Mouse (Mus musculus) CH12.LX (cell line): ENCODE data around the gene Plxnb3. TPM values are rescaled to one million over a fixed set of nuclear protein-coding genes. Genes with fewer than 3 reads are reported as not detected.

Source experiments
- DNase-seq: peaks from one replicate; pipeline ENCODE4 v3.0.0-alpha.2; 2013; ENCODE audit errors: extremely low read depth
- H3K27ac ChIP-seq: 2 replicates; pipeline ENCODE4 v1.5.1; 2012; ENCODE audit warnings: low read depth, mild to moderate bottlenecking, control low read depth, moderate library complexity; ENCODE audit not compliant: insufficient read depth
- H3K27me3 ChIP-seq: replicated peaks from 2 replicates; pipeline ENCODE3; 2012; ENCODE audit warnings: inconsistent platforms
- H3K36me3 ChIP-seq, 2 experiments: replicated peaks in 1 of 2; 2 replicates each; pipeline versions ENCODE3 to v1.6.1; 2012; ENCODE audit warnings: inconsistent platforms in 1 of 2, low read length in 1 of 2, mild to moderate bottlenecking in 1 of 2, mixed read lengths in 1 of 2, moderate library complexity in 1 of 2; ENCODE audit not compliant: control insufficient read depth in 1 of 2, insufficient read depth in 1 of 2
- H3K4me1 ChIP-seq, 2 experiments: 2 replicates each; pipeline ENCODE4 v1.6.1; 2012; ENCODE audit warnings: inconsistent platforms in 1 of 2, moderate library complexity in 1 of 2; ENCODE audit not compliant: insufficient read depth in 2 of 2, control insufficient read depth in 1 of 2
- H3K4me2 ChIP-seq: 2 replicates; pipeline ENCODE4 v1.6.1; 2012; ENCODE audit warnings: low read depth, mild to moderate bottlenecking, control low read depth; ENCODE audit not compliant: poor library complexity, insufficient read depth, severe bottlenecking
- H3K4me3 ChIP-seq, 3 experiments: fragments of 150-350 bp in 1 of 3; sonication (generic) in 1 of 3; replicated peaks in 1 of 3; 2 replicates each; pipeline versions ENCODE3 to v1.5.1; 2011 to 2012; ENCODE audit warnings: low read depth in 2 of 3, low read length in 2 of 3, mild to moderate bottlenecking in 2 of 3, moderate library complexity in 2 of 3, control low read depth in 1 of 3, improper control_type of control experiment in 1 of 3, inconsistent platforms in 1 of 3, mixed read lengths in 1 of 3; ENCODE audit not compliant: poor library complexity in 1 of 3
- H3K79me2 ChIP-seq: replicated peaks from 2 replicates; pipeline ENCODE4 v1.6.1; 2012; ENCODE audit warnings: mild to moderate bottlenecking, moderate library complexity; ENCODE audit not compliant: control insufficient read depth, poor library complexity, insufficient read depth, severe bottlenecking; ENCODE audit errors: extremely low read depth
- H3K9ac ChIP-seq: 2 replicates; pipeline ENCODE4 v1.6.1; 2012; ENCODE audit warnings: low read depth, mild to moderate bottlenecking, control low read depth, moderate library complexity; ENCODE audit not compliant: insufficient read depth
- H3K9me3 ChIP-seq: replicated peaks from 2 replicates; pipeline ENCODE3; 2012; ENCODE audit warnings: low read length, inconsistent platforms, mixed read lengths
- BHLHE40 ChIP-seq: IDR thresholded peaks from 2 replicates; pipeline ENCODE4 v1.6.1; 2011; ENCODE audit warnings: mild to moderate bottlenecking, low read depth, low read length, improper control_type of control experiment
- CHD2 ChIP-seq: IDR thresholded peaks from 2 replicates; pipeline ENCODE4 v1.6.1; 2011; ENCODE audit warnings: low read length, improper control_type of control experiment
- CTCF ChIP-seq, 2 experiments: IDR thresholded peaks in 1 of 2; conservative IDR thresholded peaks in 1 of 2; 2 replicates each; pipeline ENCODE4 v1.5.1; 2011 to 2012; ENCODE audit warnings: low read depth in 2 of 2, low read length in 2 of 2, improper control_type of control experiment in 1 of 2, inconsistent platforms in 1 of 2, mild to moderate bottlenecking in 1 of 2, moderate library complexity in 1 of 2
- E2F4 ChIP-seq: IDR thresholded peaks from 2 replicates; pipeline ENCODE4 v1.6.1; 2011; ENCODE audit warnings: low read depth, low read length, improper control_type of control experiment; ENCODE audit not compliant: insufficient replicate concordance
- EP300 ChIP-seq: IDR thresholded peaks from 2 replicates; pipeline ENCODE4 v1.6.1; 2011; ENCODE audit warnings: low read length, improper control_type of control experiment
- GABPA ChIP-seq: IDR thresholded peaks from 2 replicates; pipeline ENCODE4 v1.6.1; 2012; ENCODE audit warnings: low read depth, low read length, improper control_type of control experiment, inconsistent platforms; ENCODE audit not compliant: insufficient replicate concordance
- IRF4 ChIP-seq: IDR thresholded peaks from 2 replicates; pipeline ENCODE4 v1.6.1; 2014; ENCODE audit warnings: low read depth, mild to moderate bottlenecking, inconsistent platforms, low read length, improper control_type of control experiment
- JUN ChIP-seq: IDR thresholded peaks from 2 replicates; pipeline ENCODE4 v1.6.1; 2011; ENCODE audit warnings: low read depth, mild to moderate bottlenecking, low read length, improper control_type of control experiment, moderate library complexity; ENCODE audit not compliant: insufficient read depth
- JUND ChIP-seq: conservative IDR thresholded peaks from 2 replicates; pipeline ENCODE4 v1.6.1; 2011; ENCODE audit warnings: low read depth, low read length, improper control_type of control experiment
- KAT2A ChIP-seq: IDR thresholded peaks from 2 replicates; pipeline ENCODE4 v1.6.1; 2012; ENCODE audit warnings: low read length, improper control_type of control experiment, inconsistent platforms; ENCODE audit not compliant: insufficient replicate concordance
- MAX ChIP-seq: IDR thresholded peaks from 2 replicates; pipeline ENCODE4 v1.6.1; 2011; ENCODE audit warnings: low read length, improper control_type of control experiment
- MAZ ChIP-seq: IDR thresholded peaks from 2 replicates; pipeline ENCODE4 v1.6.1; 2012; ENCODE audit warnings: low read depth, mild to moderate bottlenecking, inconsistent platforms, low read length, improper control_type of control experiment, moderate library complexity
- MXI1 ChIP-seq: IDR thresholded peaks from 2 replicates; pipeline ENCODE4 v1.6.1; 2011; ENCODE audit warnings: mild to moderate bottlenecking, low read depth, low read length, improper control_type of control experiment
- NELFE ChIP-seq: IDR thresholded peaks from 2 replicates; pipeline ENCODE4 v1.6.1; 2011; ENCODE audit warnings: low read depth, low read length, improper control_type of control experiment
- NRF1 ChIP-seq: IDR thresholded peaks from 2 replicates; pipeline ENCODE4 v1.6.1; 2014; ENCODE audit warnings: low read depth, mild to moderate bottlenecking, inconsistent platforms, low read length, improper control_type of control experiment, moderate library complexity
- POLR2A ChIP-seq: IDR thresholded peaks from 2 replicates; pipeline ENCODE4 v1.6.1; 2011; ENCODE audit warnings: low read depth, mild to moderate bottlenecking, improper control_type of control experiment, low read length
- POLR2AphosphoS2 ChIP-seq: IDR thresholded peaks from 2 replicates; pipeline ENCODE4 v1.6.1; 2011; ENCODE audit warnings: low read depth, low read length, improper control_type of control experiment
- RCOR1 ChIP-seq: conservative IDR thresholded peaks from 2 replicates; pipeline ENCODE4 v1.6.1; 2012; ENCODE audit warnings: low read depth, mild to moderate bottlenecking, inconsistent platforms, low read length, improper control_type of control experiment
- SIN3A ChIP-seq: IDR thresholded peaks from 2 replicates; pipeline ENCODE4 v1.6.1; 2012; ENCODE audit warnings: low read length, improper control_type of control experiment, inconsistent platforms
- TCF12 ChIP-seq: IDR thresholded peaks from 2 replicates; pipeline ENCODE4 v1.6.1; 2014; ENCODE audit warnings: low read depth, mild to moderate bottlenecking, inconsistent platforms, low read length, improper control_type of control experiment
- USF1 ChIP-seq: IDR thresholded peaks from 2 replicates; pipeline ENCODE4 v1.6.1; 2014; ENCODE audit warnings: low read depth, mild to moderate bottlenecking, inconsistent platforms, low read length, improper control_type of control experiment
- ZC3H11A ChIP-seq: IDR thresholded peaks from 2 replicates; pipeline ENCODE4 v1.6.1; 2012; ENCODE audit warnings: low read depth, mild to moderate bottlenecking, inconsistent platforms, low read length, improper control_type of control experiment
- ZMIZ1 ChIP-seq: IDR thresholded peaks from 2 replicates; pipeline ENCODE4 v1.6.1; 2012; ENCODE audit warnings: low read depth, mild to moderate bottlenecking, inconsistent platforms, low read length, improper control_type of control experiment
- dilution Hi-C: fragments of 300-500 bp; cut with MboI; formaldehyde crosslinking; loops from 2 replicates; pipeline ENCODE4 v1.14.3; 2020; ENCODE audit warnings: low sequenced_read_pairs; ENCODE audit not compliant: extremely low pct_unique_long_range_greater_than_20kb, extremely low pct_ligation_motif_present
- in situ Hi-C: fragments of 300-500 bp; cut with MboI; formaldehyde crosslinking; loops from 3 replicates; pipeline ENCODE4 v1.14.3; 2019; ENCODE audit warnings: low sequenced_read_pairs, low pct_ligation_motif_present, low pct_unique_long_range_greater_than_20kb, mixed read lengths
- polyA plus RNA-seq: library from polyadenylated mRNA; unstranded; fragments of >175 nt; gene quantifications from 2 replicates; pipeline ENCODE4 v1.2.1, GENCODE M21; 2012; ENCODE audit warnings: low read depth; ENCODE audit not compliant: insufficient read length
- total RNA-seq, 2 experiments: library from RNA; depleted of rRNA; stranded (reverse); fragments of 300-350 nt in 1 of 2; fragments of >200 nt in 1 of 2; gene quantifications; 2 replicates each; pipeline ENCODE4 v1.2.3; 2012 to 2014

Gene Plxnb3
- total and polyA plus RNA-seq, 3 experiments: 0.28 to 0.76 (median 0.59) TPM

DNA sequence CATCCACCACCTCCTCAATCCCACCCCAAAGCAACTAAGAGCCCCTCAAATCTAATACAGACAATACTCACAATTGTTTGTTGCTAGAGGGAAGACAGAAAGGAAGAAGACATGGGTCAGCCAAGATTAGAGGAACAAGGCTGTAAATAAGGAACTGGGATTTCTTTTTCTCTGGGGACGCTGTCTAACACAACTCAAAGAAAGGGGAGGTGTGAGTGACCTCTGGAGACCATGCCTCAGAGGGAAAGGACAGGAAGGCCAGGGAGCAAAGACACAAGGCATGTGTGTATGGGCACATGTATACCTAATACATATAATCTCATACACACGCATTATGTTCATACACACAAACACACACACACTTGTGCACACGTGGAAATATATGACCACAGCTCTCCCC lies 25.3 kb downstream of the Plxnb3 start:
- Histone ChIP-seq H3K4me3 (no peak overlapping the region), H3K4me1 (peaks cover 10 to 41% of the 10 kb centered on the region in 2 experiments), H3K27ac (peak overlapping the region; percentile 54), H3K9ac (no peak overlapping the region), H3K79me2 (peaks cover 47% of the 10 kb centered on the region), H3K36me3 (peaks cover 51 to 62% of the 10 kb centered on the region in 2 experiments), H3K27me3 (no peaks in the 10 kb centered on the region), H3K9me3 (no peaks in the 10 kb centered on the region), H3K4me2 (peak overlapping the region; percentile 44; the same call in 1 of the 2 replicates)
- DNase-seq: no peak
- in situ Hi-C loops: loop anchor here (25.0 kb wide), 1 partner anchor 605 kb away; the partner anchor contains the start of genes Fam3a and Ikbkg
- dilution Hi-C loops: no loop called here
- TF ChIP-seq E2F4: no peak
- TF ChIP-seq MXI1: no peak
- no peak for TF ChIP-seq JUND
- no peak for TF ChIP-seq POLR2AphosphoS2
- peak; percentile 40; the same call in 1 of the 2 replicates for TF ChIP-seq IRF4
- peak; percentile 53 for TF ChIP-seq EP300
- no peak for TF ChIP-seq ZMIZ1
- no peak for TF ChIP-seq JUN
- no peak for TF ChIP-seq NRF1
- TF ChIP-seq NELFE: no peak
- TF ChIP-seq GABPA: no peak

DNA sequence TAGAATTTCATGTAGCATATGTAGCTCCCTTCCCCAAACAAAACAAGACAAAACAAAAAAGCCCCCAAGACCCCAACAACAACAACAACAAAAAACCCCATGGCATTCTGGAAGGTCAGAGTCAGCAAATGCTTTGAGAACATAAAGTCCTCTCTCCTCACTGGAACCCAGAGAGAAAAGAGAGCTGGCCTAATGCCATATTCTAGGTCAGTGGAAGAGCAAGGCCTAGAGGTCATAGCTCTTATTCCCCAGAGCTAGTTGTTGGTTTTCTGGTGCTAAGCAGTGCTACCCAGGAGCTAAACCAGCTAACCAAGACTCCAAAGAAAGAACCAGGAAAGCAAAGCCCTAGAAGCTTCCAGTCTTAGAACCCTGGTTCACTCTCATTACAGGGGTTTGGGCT lies 28.8 kb downstream of the Plxnb3 start:
- TF ChIP-seq BHLHE40 (no peak), CTCF (conservative IDR thresholded peaks at IDR 0.05 in 1 of 2, IDR thresholded peaks at IDR 0.05 in 1 of 2; ENCODE audit: low read depth in 2 of 2, low read length in 2 of 2) (no peak), MAZ (no peak), RCOR1 (no peak), TCF12 (no peak), ZC3H11A (no peak), POLR2A (no peak), SIN3A (no peak), KAT2A (no peak), USF1 (no peak), NELFE (no peak), MXI1 (no peak), IRF4 (no peak), CHD2 (no peak), MAX (no peak)
- Histone ChIP-seq H3K4me1 (peaks cover 15 to 51% of the 10 kb centered on the region in 2 experiments), H3K9ac (peak overlapping the region; percentile 96), H3K36me3 (peaks cover 31 to 49% of the 10 kb centered on the region in 2 experiments), H3K27ac (peak overlapping the region; percentile 86; the same call in 1 of the 2 replicates), H3K27me3 (no peaks in the 10 kb centered on the region), H3K79me2 (peaks cover 62% of the 10 kb centered on the region), H3K4me3 (peak overlapping the region; percentile 66 to 81 (median 74)), H3K9me3 (no peaks in the 10 kb centered on the region), H3K4me2 (peak overlapping the region; percentile 70)
- no peak for DNase-seq
- dilution Hi-C loops: no loop called here
- in situ Hi-C loops: loop anchor here (25.0 kb wide), 1 partner anchor 602 kb away; the partner anchor contains the start of genes Fam3a and Ikbkg
